Mouse (Mus musculus): ENCODE measurements around the gene Rprm. TPM values are rescaled to one million over a fixed set of nuclear protein-coding genes. Genes with fewer than 3 reads are reported as not detected.

The Rprm gene
- total and polyA plus RNA-seq, 3 experiments = not detected

DNA sequence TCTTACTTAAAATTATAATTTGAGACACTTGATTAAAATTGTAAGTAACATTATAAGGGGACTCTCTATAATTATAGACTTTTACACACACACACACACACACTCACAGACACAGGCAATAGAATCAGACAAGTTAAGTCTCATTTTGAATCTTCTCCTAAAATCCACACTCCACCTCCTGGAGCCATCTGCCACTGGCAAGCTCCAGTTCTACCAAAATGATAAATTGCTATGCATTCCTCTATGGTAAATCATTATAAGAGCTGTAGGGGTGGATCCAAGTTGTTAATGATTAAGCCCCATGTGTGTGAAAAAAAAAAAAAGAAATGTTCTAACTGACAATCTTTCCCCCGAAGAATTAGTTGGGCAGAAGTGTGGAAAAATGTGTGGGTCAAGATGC is 13.8 kb downstream of the Rprm start:
- H3K79me2 ChIP-seq (replicated peaks; ENCODE audit: control insufficient read depth, extremely low read depth, insufficient read depth, poor library complexity, severe bottlenecking) = no peaks in the 10 kb centered on the region
- no peaks in the 10 kb centered on the region for H3K27me3 ChIP-seq (replicated peaks)
- H3K4me3 ChIP-seq (replicated peaks in 1 of 3; ENCODE audit: low read depth in 2 of 3, low read length in 2 of 3, poor library complexity in 1 of 3) = no peak overlapping the region
- no peak for DNase-seq (ENCODE audit: extremely low read depth)
- TF ChIP-seq CHD2 (IDR thresholded peaks at IDR 0.05; ENCODE audit: low read length) (no peak), UBTF (IDR thresholded peaks at IDR 0.05; ENCODE audit: low read depth, low read length) (no peak), CHD1 (IDR thresholded peaks at IDR 0.05; ENCODE audit: low read depth, low read length) (no peak), ELF1 (IDR thresholded peaks at IDR 0.05; ENCODE audit: low read depth, low read length) (no peak), ZC3H11A (IDR thresholded peaks at IDR 0.05; ENCODE audit: low read depth, low read length) (no peak), KAT2A (IDR thresholded peaks at IDR 0.05; ENCODE audit: insufficient replicate concordance, low read length) (no peak), PAX5 (IDR thresholded peaks at IDR 0.05; ENCODE audit: low read length) (no peak), RAD21 (IDR thresholded peaks at IDR 0.05; ENCODE audit: low read depth, low read length) (no peak), MAFK (IDR thresholded peaks at IDR 0.05; ENCODE audit: insufficient replicate concordance, low read length) (no peak), NELFE (IDR thresholded peaks at IDR 0.05; ENCODE audit: low read depth, low read length) (no peak), ZKSCAN1 (IDR thresholded peaks at IDR 0.05; ENCODE audit: borderline replicate concordance, low read depth, low read length) (no peak), SIN3A (IDR thresholded peaks at IDR 0.05; ENCODE audit: low read length) (no peak), RCOR1 (conservative IDR thresholded peaks at IDR 0.05; ENCODE audit: low read depth, low read length) (no peak), IRF4 (IDR thresholded peaks at IDR 0.05; ENCODE audit: low read depth, low read length) (no peak)
- H3K9me3 ChIP-seq (replicated peaks; ENCODE audit: low read length) = peaks cover 11% of the 10 kb centered on the region
- no peaks in the 10 kb centered on the region for H3K36me3 ChIP-seq (replicated peaks in 1 of 2; ENCODE audit: control insufficient read depth in 1 of 2, insufficient read depth in 1 of 2, low read length in 1 of 2)
- no peaks in the 10 kb centered on the region for H3K4me1 ChIP-seq (ENCODE audit: control insufficient read depth in 1 of 2, insufficient read depth in 2 of 2)
- dilution Hi-C loops (cut with MboI; ENCODE audit: extremely low pct_ligation_motif_present, extremely low pct_unique_long_range_greater_than_20kb, low sequenced_read_pairs) (no loop called here), in situ Hi-C loops (cut with MboI; ENCODE audit: low pct_ligation_motif_present, low pct_unique_long_range_greater_than_20kb, low sequenced_read_pairs) (no loop called here)
- H3K27ac ChIP-seq (ENCODE audit: insufficient read depth, low read depth) = no peak overlapping the region
- H3K9ac ChIP-seq (ENCODE audit: insufficient read depth, low read depth) = no peak overlapping the region
- no peak overlapping the region for H3K4me2 ChIP-seq (ENCODE audit: insufficient read depth, low read depth, poor library complexity, severe bottlenecking)

DNA sequence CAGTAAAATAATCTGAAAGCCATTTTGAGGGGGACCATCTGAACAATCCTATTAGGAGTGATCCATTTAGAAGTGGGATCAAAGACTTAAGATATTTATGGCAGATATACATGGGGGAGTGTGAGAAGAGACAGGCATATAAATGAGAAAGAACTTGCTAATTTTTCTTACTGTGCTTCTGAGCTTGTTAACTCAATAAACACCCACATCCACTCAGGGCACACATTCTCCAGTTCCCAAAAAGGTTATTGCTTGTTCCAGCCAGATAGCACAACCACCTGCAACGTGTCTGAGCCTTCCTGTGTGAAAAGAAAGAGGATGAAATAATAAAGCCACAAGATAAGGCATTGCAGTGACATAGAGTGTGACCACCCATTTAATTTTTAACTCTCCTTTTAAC is 22.9 kb downstream of the Rprm start:
- TF ChIP-seq PAX5 (IDR thresholded peaks at IDR 0.05; ENCODE audit: low read length) (no peak), GABPA (IDR thresholded peaks at IDR 0.05; ENCODE audit: insufficient replicate concordance, low read depth, low read length) (no peak), CTCF (conservative IDR thresholded peaks at IDR 0.05 in 1 of 2, IDR thresholded peaks at IDR 0.05 in 1 of 2; ENCODE audit: low read depth in 2 of 2, low read length in 2 of 2) (no peak), JUND (conservative IDR thresholded peaks at IDR 0.05; ENCODE audit: low read depth, low read length) (no peak), MYC (IDR thresholded peaks at IDR 0.05; ENCODE audit: low read depth, low read length) (no peak), JUN (IDR thresholded peaks at IDR 0.05; ENCODE audit: insufficient read depth, low read depth, low read length) (no peak), ETS1 (conservative IDR thresholded peaks at IDR 0.05; ENCODE audit: low read depth, low read length) (no peak), SIN3A (IDR thresholded peaks at IDR 0.05; ENCODE audit: low read length) (no peak), UBTF (IDR thresholded peaks at IDR 0.05; ENCODE audit: low read depth, low read length) (no peak)
- dilution Hi-C loops (cut with MboI; ENCODE audit: extremely low pct_ligation_motif_present, extremely low pct_unique_long_range_greater_than_20kb, low sequenced_read_pairs) (no loop called here), in situ Hi-C loops (cut with MboI; ENCODE audit: low pct_ligation_motif_present, low pct_unique_long_range_greater_than_20kb, low sequenced_read_pairs) (no loop called here)
- H3K79me2 ChIP-seq (replicated peaks; ENCODE audit: control insufficient read depth, extremely low read depth, insufficient read depth, poor library complexity, severe bottlenecking) = no peaks in the 10 kb centered on the region
- H3K4me2 ChIP-seq (ENCODE audit: insufficient read depth, low read depth, poor library complexity, severe bottlenecking) = no peak overlapping the region
- H3K4me3 ChIP-seq (replicated peaks in 1 of 3; ENCODE audit: low read depth in 2 of 3, low read length in 2 of 3, poor library complexity in 1 of 3) = no peak overlapping the region
- H3K27ac ChIP-seq (ENCODE audit: insufficient read depth, low read depth) = no peak overlapping the region
- H3K9ac ChIP-seq (ENCODE audit: insufficient read depth, low read depth) = no peak overlapping the region
- no peak for DNase-seq (ENCODE audit: extremely low read depth)
- H3K36me3 ChIP-seq (replicated peaks in 1 of 2; ENCODE audit: control insufficient read depth in 1 of 2, insufficient read depth in 1 of 2, low read length in 1 of 2) = no peaks in the 10 kb centered on the region
- no peaks in the 10 kb centered on the region for H3K4me1 ChIP-seq (ENCODE audit: control insufficient read depth in 1 of 2, insufficient read depth in 2 of 2)
- peaks cover 35% of the 10 kb centered on the region for H3K9me3 ChIP-seq (replicated peaks; ENCODE audit: low read length)
- H3K27me3 ChIP-seq (replicated peaks) = no peaks in the 10 kb centered on the region

All from CH12.LX (cell line).